Mouse (Mus musculus): Measurements from ENCODE around the gene Ndnf. TPM values are rescaled to one million over a fixed set of nuclear protein-coding genes. Genes with fewer than 3 reads are reported as not detected.
A peak's percentile ranks its signal among the peaks of the same experiment; 100 is the strongest.

Ndnf gene
- 10 to 100 TPM; 13.6 to 15.9 TPM for total RNA-seq (2021)

GRCm38 (mm10) chr6:65671451-65671850 lies at the start of gene Ndnf:
Gene Ndnf (plus strand): TSS chr6:65671590.
- peak; percentile 25 to 35 for DNase-seq (ENCODE audit: low spot score in 2 of 2)
- intact Hi-C loops (cut with DNase I): no loop called here

GRCm38 (mm10) chr6:65623016-65623715 lies 48.2 kb upstream of the Ndnf start:
- intact Hi-C loops (cut with DNase I): no loop called here
- no peak for DNase-seq (ENCODE audit: low spot score in 2 of 2)

DNA sequence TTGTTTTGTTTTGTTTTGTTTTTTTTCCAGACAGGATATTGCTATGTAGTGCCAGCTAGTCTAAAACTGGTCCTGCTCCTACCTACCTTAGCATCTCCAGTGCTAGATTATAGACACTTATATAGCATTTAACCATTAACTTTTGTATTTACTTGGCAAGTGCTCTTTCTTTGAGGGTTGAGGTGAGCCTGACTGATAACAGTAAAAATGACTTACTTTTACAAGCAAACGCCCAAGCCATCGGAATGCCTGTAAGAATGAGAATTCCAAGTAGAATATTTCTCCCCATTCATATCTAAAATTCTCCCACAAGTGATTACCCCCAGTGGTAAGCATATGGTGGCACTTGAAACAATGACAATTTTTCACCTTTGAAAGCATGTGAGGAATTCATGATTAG lies 40.8 kb upstream of the Ndnf start:
- intact Hi-C loops (cut with DNase I): no loop called here
- no peak for DNase-seq (ENCODE audit: low spot score in 2 of 2)

GRCm38 (mm10) chr6:65632184-65632583 lies 39.2 kb upstream of the Ndnf start:
- intact Hi-C loops (cut with DNase I): no loop called here
- DNase-seq (ENCODE audit: low spot score in 2 of 2): no peak

DNA sequence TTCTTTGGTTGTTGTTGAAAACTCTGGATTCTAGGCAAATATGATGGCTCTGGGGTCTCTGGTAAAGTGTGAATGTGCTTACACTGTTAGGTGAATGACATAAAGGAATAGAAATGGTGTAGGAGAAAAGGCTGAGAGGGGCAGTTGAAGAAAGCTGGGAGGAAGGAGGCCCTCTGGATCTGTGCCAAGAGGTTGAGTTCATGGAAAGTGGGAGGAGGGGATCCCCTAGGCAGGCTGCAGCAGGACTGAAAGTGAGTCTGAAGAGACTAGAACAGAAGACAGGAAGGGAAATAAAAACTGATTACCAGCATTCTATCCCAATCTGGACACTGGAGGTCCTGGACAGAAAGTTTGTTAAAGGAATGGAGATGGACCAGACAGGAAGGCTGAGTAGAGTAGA lies 29.0 kb upstream of the Ndnf start:
- intact Hi-C loops (cut with DNase I): no loop called here

GRCm38 (mm10) chr6:65644110-65644509 lies 27.3 kb upstream of the Ndnf start:
- DNase-seq (ENCODE audit: low spot score in 2 of 2): no peak
- intact Hi-C loops (cut with DNase I): no loop called here

More for the DNA sequence above, 29.0 kb upstream of the Ndnf start:
- no peak for DNase-seq (ENCODE audit: low spot score in 2 of 2)

DNA sequence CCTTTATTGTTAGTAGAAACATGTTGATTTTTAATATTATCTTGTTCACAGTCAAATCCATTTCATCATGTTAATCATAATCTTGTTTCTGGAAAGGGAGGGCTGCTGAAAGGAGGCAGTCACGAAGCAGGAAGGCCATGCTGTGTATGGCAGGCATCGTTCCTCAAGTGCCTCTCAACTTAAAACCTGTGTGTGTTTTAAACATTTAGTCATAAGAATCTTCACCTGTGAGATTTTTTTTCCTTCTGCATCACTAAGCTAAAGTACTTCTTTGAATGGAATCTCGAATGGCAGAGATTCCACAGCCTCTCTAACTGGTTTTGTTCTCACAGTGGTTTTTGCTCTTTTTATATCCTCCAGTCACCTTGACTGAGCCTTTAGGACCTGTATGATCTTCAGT lies 25.0 kb upstream of the Ndnf start:
- intact Hi-C loops (cut with DNase I): no loop called here

DNA sequence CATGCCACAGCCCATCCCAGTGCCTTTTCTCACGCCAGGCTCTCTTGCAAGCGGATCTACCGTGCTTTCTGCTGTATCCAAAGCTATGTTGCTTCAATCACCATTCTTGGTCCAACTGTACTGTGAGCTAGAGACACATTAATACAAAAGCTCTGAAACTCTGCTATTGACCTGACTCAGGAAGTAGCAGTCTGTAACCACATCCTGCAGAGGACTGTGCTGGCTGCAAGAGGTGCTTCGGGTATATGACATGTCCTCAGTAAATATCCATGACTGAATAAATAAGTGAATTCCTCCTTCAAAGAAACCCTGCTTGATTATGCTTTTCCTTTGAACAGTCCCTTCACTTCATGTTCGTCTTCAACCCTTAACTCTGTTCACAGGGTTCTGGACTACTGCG lies 23.7 kb upstream of the Ndnf start:
- intact Hi-C loops (cut with DNase I): no loop called here

More for the DNA sequence above, 25.0 kb upstream of the Ndnf start:
- DNase-seq (ENCODE audit: low spot score in 2 of 2): no peak

DNA sequence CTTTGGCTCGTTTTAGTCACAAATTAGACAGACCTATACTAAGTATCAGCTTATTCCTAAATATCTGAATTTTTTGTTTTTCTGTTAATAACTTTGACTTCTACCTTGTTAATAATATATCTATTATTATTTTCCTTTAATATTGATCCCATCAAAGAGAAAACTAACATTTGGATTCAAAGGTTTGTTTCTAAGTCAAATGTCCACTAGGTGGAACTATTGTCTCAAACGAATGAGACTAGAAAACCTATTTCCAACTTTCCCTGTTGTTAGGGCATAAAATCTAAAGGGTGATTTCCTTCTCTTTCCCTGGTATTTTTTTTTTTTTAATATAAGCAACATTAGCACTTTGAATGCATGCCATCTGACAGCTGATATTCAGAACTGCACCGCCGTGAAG lies 20.0 kb upstream of the Ndnf start:
- intact Hi-C loops (cut with DNase I): loop anchor here (2.0 to 5.0 kb wide), 3 partner anchors 139 to 881 kb away; no protein-coding TSS in a partner anchor
- no peak for DNase-seq (ENCODE audit: low spot score in 2 of 2)

More for the DNA sequence above, 23.7 kb upstream of the Ndnf start:
- DNase-seq (ENCODE audit: low spot score in 2 of 2): no peak

DNA sequence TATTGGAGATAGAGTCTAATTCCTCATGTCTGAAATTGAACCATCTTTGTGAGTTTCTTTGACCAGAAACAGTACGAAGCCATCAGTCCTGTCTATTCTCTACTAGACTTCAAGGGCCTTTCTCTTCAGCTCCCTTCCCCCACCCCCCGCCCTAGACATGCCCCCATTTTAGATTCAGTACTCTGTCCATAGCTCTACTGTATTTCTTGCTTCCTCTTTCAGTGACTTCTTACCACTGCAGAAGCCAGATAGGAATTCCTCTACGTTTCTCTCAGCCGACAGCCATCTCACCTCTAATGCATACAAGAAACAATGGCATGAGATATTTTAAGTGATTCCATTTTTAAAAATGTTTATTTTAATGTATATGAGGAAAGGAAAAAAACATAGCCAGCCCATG lies 10.1 kb upstream of the Ndnf start:
- intact Hi-C loops (cut with DNase I): no loop called here

GRCm38 (mm10) chr6:65662050-65662449 lies 9.3 kb upstream of the Ndnf start:
- intact Hi-C loops (cut with DNase I): no loop called here

More for the DNA sequence above, 10.1 kb upstream of the Ndnf start:
- no peak for DNase-seq (ENCODE audit: low spot score in 2 of 2)

GRCm38 (mm10) chr6:65663990-65664389 lies 7.4 kb upstream of the Ndnf start:
- intact Hi-C loops (cut with DNase I): no loop called here

More at GRCm38 (mm10) chr6:65662050-65662449, 9.3 kb upstream of the Ndnf start:
- DNase-seq (ENCODE audit: low spot score in 2 of 2): no peak

DNA sequence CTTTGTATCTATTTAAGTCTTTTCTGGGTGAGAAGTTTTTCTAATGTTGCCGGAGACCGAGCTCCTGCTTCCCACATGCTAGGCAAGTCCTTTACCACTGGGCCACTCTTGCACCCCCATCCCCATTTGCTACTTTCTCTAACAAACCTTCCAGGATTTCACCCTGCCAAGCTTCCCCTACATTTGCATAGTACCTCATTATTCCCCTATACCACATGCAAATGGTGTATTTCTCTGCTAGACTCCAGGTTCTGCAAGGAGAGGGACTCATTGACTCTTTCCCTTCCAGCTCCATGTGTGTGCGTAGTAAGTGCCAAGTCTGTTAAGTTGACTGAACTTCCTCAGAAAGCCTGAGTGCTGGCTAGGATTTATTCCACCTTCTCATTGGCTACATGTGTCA lies 5.1 kb upstream of the Ndnf start:
- intact Hi-C loops (cut with DNase I): no loop called here
- DNase-seq (ENCODE audit: low spot score in 2 of 2): peak in 1 of 2 experiments; percentile 18

More at GRCm38 (mm10) chr6:65663990-65664389, 7.4 kb upstream of the Ndnf start:
- no peak for DNase-seq (ENCODE audit: low spot score in 2 of 2)

GRCm38 (mm10) chr6:65669971-65670370 lies 1.4 kb upstream of the Ndnf start:
- intact Hi-C loops (cut with DNase I): no loop called here

DNA sequence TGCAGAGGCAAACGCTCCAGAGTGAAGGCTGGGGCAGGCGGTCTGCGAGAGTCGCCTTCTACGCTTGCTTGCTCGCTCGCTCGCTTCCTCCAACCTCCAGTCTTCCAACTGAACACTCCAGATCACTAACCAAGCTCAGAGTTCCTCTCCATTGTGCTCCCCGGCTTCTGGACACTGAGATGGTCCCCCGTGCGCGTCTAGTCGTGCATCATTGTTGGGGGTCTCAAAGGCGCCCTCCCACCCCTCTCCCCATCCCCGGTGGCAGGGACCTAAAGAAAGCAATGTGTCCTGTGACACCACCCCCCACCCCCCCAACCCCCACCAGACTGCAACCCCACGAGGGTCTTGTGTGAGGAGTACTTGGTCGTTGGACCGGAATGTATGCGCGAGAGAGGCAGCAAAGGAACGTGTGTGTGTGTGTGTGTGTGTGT lies 394 bp upstream of the Ndnf start:
- intact Hi-C loops (cut with DNase I): no loop called here
- DNase-seq (ENCODE audit: low spot score in 2 of 2): no peak

More at GRCm38 (mm10) chr6:65669971-65670370, 1.4 kb upstream of the Ndnf start:
- no peak for DNase-seq (ENCODE audit: low spot score in 2 of 2)

DNA sequence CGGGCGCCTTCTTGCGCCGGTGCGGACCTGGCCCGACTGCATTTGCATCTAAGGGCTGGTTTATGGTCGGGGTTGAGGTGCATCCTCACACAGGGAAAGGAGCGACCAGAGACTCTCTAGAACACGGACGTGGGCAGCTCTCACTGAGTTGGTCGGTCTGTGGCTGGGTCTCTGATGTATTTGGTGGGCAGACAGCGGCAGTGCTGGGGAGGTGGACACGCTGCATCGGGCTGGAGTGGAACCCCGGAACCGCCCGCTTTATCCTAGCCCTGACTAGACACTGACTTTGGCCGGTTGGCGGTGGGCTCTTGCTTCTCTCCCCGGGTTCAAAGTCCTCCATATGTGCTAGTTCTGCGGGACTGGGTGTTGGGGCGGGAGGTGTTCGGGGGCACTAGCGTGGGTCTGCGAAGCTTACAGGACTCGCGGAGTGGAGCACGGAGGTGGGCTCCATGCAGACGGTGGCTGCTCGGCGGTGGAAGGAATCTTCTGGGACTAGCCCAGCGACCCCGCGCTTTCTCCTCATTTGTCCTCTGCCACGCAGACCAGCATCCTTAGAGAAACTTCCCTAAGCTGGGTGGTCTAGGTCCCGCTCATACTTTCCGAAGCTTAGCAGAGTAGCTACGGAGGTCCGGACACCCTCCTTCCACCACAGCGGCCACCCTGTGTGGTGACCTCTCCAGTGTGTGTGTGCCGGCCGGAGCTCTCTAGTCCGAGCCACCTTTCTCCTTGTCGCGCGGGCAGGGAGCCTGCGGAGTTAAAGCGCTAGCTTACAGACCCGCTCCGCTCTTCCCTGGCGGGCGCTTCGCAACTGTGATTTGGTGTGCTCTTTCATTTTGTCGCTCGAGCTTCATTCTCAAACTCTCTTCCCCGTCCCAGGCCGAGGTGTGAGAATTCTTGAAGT lies 991 bp downstream of the Ndnf start:
- DNase-seq (ENCODE audit: low spot score in 2 of 2): peak; percentile 4 to 12
- intact Hi-C loops (cut with DNase I): no loop called here

GRCm38 (mm10) chr6:65693938-65694337 lies 22.5 kb downstream of the Ndnf start:
- DNase-seq (ENCODE audit: low spot score in 2 of 2): no peak
- intact Hi-C loops (cut with DNase I): no loop called here

DNA sequence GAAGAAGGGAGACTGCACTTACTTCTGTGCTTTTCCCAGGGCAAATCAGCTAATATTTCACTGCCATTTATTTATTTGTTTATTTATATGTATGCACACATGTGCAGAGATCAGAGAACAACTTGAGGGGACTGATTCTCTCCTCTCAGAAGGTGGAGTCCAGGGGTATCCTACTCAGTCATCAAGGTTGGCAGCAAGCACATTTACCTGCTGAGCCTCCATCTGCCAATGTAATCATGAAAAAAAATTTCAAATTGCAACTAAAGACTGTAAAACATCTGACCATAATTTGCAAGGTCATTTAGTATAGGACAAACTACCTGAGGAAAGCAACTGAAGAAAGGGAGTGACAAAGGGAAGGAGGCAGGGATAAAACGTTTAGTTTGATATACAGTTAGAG lies 49.3 kb downstream of the Ndnf start:
- intact Hi-C loops (cut with DNase I): no loop called here
- no peak for DNase-seq (ENCODE audit: low spot score in 2 of 2)

- intact Hi-C loops (cut with DNase I): no loop called here
- DNase-seq (ENCODE audit: low spot score in 2 of 2): no peak
Observed at GRCm38 (mm10) chr6:65725677-65726076, 54.3 kb downstream of the Ndnf start.

DNA sequence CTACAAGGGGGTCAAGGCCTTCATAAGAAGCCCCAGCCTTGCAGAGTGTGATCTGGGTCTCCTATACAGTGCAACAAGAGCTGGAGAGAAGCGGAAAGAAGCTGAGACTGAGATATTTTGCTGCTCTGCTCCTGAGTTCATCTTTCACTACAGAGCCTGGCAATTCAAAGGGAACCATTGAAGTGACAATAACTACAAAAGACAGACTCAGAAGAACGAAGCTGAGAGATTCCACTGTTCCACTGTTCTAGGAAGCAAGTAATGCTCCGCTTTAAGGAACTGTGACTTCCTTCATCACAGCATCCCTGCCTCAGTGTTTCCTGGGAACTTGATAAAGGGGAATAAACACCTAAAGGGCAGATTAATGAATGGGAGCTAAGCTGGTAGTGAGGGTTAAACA lies 56.9 kb downstream of the Ndnf start:
- DNase-seq (ENCODE audit: low spot score in 2 of 2): no peak
- intact Hi-C loops (cut with DNase I): no loop called here

DNA sequence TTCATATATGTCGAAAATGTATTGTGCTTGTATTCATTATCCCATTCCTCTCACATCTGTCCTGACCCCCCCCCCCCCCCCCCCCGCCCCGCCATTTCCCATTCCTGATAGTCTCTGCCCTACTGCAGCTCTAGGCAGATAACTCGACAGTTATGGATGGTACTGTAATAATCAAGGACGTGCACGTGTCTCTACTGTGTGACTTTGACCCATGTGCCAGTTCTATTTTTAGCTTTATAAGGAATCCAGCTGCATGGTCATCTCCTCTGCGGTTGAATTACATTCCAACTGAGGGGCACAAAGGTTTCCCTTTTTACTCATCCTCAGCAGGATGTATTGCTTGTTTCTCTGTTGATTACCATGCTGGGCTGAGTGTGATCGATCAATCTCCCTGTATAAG lies 68.1 kb downstream of the Ndnf start:
- DNase-seq (ENCODE audit: low spot score in 2 of 2): no peak
- intact Hi-C loops (cut with DNase I): no loop called here
